Mouse (Mus musculus): ENCODE measurements at regions not wholly inside any gene's neighbourhood (a gene's known extent, or its start where the extent isn't known, plus 50 kb on each side); places are given as distances from the start of the nearest gene placed in this dataset.
A peak's percentile ranks its signal among the peaks of the same experiment; 100 is the strongest.

DNA sequence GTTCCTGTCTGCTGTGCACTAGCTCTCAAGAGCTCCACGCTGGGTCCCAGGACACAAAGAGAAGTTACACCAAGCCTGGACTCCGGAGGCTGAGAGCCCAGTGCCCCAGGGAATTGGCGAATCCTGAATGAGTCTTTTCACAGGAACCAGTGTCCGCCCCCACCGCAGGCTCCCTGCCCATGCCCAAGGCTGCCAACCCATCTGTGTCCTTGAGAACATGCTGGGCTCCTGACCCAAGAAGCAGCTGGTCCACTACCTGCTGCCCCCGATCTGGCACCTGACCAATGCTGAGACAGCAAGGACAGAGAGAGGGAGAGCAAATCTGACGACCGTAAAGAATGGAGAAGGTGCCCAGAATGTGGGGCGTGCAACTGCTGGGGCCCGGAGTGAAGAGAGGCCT lies 85.2 kb upstream of the Cplx2 start:
- no peak for DNase-seq (ENCODE audit: low spot score)

DNA sequence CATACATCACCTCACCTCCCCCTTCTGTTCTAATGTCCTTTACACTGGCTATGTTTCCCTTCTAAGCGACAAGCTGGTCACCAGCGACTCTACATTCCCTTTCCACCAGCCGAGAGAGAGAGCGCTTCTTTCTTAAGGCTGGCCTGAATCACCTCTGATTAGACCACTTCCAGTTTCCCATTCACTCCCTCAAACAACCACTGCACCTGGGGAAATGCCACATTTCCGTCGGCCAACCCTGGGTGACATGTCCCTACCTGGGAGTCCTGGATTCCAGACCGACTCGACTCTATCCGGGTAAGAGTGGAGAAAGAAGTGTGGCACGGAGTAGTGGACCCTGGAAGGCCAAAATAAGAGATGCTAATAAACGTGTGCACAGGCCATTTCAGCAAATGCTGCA lies 84.5 kb upstream of the Cplx2 start:
- DNase-seq (ENCODE audit: low spot score) = no peak

DNA sequence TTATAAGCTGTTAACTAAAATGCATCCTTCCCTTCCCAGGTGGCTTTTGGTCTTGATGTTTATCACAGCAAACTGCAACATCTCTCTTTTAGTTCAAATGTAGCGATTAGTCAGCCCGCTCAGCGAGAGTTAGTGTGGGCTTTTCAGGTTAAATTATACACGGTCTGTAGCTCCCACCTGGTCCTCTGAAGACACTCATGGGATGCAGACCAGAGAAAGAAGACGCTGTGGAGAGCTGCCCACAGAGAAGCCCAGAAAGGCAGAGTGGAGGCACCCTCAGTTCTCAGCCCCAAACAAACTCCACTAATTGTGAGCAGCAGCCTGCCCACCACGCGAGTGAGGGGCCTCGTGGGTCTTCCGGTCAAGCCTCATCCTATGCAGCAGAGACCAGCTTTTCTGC lies 81.1 kb upstream of the Cplx2 start:
- no peak for DNase-seq (ENCODE audit: low spot score)

DNA sequence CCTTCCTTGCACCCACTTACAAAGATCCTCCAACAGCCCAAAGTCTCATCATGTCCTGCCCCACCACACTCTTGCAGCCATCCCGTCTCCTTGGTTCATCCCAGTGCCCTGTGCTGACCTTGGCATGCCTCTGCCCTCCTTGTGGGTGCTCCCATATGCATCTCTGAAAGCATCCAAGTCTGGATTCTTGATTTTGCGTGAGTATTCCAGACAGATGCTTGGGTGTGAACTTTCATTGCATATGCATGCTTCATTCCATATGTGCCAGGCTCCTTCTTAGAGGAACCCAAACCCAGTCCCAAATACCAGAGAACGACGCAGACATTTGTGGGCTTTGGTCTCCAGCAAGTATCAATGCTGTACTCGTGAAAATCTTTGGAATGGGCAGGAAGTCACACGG lies 78.8 kb upstream of the Cplx2 start:
- no peak for DNase-seq (ENCODE audit: low spot score)

DNA sequence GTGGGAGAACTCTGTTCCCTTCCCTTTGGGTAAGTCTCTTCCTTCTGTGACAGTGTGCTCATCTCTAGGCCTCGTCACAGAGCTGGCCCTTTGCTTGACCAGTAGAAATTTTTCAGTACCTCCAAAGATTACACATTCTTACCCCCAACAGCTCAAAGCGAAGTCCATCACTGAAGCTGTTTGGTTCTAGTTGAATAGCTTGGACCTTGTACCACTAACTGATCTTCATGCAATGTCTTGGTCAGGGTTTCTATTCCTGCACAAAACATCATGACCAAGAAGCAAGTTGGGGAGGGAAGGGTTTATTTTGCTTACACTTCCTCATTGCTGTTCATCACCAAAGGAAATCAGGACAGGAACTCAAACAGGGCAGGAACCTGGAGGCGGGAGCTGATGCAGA lies 78.1 kb upstream of the Cplx2 start:
- no peak for DNase-seq (ENCODE audit: low spot score)

DNA sequence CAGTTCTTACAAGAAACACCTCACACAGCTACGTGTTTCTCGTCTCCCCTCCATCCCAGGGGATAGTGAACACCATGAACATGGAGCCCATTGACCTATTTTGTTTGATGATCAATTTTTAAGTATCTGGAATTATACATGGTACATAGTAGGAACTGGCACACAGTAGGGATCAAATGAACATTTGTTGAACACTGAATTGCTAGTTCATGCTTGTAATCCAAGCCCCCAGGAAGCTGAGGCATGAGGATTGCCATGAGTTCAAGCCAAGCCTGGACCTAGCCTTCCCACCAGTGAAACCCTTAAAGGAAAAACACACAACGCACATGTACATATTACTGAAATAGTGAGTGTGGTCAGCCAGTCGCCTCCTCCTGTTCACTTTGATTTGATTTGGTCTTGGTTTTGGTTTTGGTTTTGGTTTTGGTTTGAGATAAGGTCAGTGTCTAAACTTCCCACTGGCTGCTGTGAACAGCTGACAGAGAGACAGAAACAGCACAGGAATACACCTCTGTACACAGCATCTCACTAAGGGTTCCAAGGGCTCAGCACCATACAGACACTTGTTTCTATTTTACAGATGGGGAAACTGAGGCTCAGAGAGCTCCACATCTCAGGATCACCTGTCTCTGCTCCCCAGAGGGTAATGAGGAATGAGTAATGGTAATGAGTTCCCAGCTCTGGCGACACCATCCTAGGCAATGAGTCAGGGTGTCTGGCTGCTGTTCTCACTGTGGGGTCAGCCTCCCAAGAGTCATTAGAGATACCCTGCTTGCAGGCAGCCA lies 75.5 kb upstream of the Cplx2 start:
- DNase-seq (ENCODE audit: low spot score) = no peak

DNA sequence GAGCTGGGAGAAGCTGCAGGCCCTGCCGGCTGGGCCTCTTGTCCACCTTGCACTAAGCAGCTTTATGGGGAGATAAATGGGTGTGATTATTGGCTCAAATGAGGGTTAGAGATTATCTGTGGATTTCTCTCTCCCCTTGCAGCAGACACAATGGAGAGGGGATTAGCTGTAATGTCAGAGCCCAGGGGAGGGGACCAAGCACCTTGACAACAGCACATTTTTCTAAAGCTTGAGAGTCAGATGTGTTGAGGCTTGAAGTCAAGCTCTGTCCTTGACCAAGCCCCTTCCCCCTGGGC lies 74.9 kb upstream of the Cplx2 start:
- no peak for DNase-seq (ENCODE audit: low spot score)

DNA sequence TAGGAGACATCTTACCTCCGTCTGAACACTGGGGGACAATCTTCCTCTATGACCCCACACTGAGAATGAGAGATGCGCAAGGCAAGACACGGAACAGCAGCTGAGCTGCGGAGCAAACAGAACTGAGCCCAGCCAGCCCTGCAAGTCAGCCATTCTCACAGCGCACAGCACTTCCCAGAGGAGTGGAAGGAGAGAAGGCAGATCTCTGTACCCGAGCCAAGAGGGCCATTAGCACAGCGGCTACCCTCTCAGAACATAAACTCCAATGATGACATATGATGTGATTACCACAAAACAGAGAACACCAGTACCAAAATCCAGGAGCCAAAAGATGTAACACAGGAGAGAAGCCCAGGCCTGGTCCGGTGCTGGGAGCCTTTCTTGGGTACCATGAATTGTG lies 72.3 kb upstream of the Cplx2 start:
- no peak for DNase-seq (ENCODE audit: low spot score)

DNA sequence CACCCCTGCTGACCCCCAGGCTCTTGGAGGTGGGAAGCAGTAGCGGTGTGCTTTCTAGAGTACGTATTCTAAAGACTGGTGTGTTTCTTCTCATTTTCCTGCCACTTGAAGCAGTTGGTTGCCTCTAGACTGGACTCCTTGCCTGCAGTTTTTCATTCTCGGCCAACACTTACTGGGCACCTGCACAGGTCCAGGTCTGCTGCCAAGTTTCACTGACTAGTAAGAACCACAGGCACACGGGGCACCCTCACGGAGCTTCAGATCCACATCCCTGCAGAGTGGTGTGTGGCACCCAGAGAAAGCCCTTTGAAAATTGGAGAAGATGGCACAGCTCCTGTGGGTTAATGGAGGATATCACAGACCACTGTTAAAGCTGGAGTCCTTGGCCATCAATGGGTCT lies 71.9 kb upstream of the Cplx2 start:
- no peak for DNase-seq (ENCODE audit: low spot score)

DNA sequence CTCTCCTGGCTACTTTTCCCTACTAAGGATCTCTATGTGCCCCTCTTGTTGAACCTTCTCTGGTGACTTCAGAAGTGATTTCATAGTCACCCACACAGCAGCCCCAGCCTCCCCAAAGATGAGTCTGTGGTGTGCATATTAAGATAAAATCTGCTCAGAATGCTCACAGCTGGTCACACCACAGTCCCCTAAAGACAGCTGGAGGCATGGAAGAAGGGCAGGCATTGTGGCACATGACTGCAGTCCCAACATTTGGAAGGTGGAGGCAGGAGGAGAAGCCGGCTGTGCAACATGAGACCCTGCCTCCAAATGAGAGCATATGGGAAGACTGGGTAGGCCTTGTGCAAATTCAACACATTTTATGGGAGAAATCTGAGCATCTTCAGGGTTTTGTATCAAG lies 70.0 kb upstream of the Cplx2 start:
- DNase-seq (ENCODE audit: low spot score) = no peak

DNA sequence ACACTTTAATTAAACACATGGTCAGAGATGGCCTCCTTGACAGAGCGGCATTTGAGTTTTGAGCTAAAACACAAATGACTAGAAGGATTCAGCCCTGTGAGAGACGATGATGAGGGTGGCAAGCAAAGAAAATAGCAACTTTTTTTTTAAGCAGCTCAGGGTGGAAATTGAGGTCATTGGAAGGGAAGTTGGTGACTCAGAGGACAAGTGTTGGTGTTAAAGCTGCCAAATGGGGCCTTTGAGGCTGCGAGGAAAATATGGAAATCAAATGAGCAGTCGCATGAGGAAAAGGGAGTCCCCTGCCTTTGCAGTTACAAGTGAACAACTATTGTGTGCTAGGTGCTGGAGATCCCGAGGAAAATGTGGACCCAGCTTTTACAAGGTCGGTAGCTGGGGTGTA lies 69.5 kb upstream of the Cplx2 start:
- no peak for DNase-seq (ENCODE audit: low spot score)

DNA sequence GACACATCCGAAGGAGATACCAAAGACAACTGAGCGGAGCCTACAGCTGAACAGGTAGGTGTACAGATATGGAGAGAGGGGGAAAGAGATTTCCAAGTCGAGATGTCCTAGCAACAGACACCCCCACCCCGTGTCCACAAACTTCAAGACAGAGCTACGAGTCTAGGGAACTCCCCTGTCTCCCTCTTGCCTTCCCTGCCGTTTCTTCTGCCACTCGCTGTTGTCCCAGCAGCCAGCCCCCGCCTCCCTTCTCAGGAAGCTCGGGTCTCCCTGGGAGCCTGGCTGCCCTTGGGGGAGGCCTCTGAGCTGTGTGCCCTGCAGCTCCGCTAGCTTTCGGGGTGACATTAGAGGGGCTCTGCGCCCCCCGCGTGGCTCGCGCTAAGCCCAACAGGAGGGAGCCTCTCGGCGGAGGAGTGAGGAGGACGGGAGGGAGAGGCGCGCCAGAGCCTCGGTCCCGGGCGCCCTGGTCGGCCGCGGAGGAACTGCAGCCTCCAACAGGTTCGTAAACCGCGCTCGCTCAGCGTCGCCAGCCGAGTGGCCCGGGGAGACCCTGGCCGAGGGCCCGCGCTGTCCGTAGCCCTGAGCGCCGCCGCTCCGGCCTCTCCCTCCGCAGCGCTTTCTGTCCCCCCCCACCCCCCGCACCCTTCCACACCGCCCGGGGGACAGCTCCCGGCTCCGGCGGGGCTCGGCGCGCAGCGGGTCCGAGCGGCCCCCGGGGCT lies 68.6 kb upstream of the Cplx2 start:
- DNase-seq (ENCODE audit: low spot score) = peak; percentile 61

DNA sequence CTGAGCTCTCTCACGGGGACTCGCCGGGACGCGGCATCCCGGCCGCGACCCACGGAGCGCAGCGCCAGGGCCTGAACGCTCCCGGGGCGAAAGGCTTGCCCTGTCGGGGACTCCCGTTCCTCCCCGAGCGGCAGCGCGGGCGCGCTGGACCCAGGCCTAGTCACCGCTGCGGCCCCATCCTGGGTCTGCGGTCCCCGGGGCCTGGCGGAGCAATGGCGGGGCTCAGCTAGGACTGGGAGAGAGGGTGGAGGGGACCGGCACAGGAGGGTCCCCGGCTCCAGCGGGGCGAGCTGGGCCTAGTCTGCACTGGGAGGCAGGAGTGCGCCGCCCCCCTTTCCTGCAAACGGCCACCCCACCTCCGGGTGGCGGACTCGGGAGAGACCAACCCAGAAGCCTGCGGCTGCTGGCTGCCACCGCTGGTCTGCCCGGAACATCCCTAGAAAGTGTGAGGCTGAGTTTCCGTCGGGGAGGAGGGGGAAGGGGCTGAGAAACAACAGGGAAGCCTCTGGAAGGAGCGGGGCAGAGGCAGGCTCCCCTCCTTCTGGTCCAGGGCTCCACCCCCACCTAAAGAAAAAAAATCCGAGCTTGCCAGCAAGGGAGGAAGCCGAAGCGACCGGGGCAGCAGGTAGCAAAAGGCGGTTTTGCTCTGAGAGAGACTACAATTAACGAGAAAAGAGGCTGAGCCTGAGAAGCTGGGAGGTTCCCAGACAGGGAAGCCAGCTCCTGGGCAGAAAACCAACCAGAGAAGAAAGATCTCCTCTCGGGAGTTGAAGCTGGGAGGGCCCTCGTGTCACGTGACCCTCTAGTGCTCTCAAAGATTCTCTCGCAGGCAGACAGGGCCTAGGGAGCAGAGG lies 67.9 kb upstream of the Cplx2 start:
- DNase-seq (ENCODE audit: low spot score) = peak; percentile 90

DNA sequence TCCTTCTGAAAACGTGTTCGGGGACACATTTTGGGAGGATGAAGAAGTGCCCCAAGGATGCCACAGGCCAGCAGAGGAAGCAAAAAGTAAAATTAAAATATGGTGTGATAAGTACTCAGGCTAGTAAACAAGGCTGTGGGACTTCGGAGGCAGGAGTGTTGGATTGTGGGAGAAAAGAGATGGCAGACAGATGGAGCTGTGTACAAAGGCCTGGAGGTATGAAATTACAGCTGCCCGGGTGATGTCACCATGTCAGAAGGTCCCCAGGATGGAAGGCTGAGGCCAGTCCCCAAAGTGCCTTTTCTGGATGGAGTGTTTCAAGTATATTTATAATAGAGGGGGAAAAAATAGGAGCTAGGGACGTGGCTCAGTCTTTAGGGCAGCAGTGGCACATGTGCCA lies 66.9 kb upstream of the Cplx2 start:
- no peak for DNase-seq (ENCODE audit: low spot score)

DNA sequence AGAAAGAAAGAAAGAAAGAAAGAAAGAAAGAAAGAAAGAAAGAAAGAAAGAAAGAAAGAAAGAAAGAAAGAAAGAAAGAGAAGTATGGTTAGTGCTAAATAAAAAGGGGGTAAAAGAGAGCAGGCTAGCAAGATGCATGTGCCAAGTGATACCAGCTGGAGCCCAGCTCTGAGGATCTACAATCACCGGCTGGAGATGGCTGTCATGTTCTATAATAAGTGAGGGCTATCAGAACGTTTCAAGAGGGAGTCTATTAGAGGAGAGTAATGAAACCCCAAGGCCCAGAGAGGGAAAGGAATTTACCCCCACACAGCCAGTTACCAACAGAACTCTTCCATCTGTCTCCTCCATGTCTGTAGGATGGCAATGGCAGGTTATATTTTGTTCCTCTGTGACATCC lies 62.6 kb upstream of the Cplx2 start:
- DNase-seq (ENCODE audit: low spot score) = no peak

DNA sequence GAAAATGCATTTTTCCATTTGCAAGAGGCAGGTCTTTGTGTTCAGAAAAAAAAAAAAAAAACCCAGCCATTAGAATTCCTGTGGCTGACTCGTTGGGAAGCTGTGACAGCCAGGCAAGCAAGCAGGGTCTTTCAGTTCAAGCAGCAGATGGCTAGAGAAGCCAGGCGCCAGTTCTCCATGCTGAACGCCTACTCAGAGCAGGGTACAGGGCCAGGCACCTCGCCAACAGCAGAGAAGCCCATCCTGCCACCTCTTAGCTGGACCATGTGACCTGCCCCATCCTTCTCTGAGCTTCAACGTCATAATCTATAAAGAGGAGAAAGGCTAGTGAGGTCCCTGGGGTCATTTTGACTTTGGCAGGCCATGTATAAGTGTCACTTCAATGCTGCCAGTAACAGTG lies 61.8 kb upstream of the Cplx2 start:
- DNase-seq (ENCODE audit: low spot score) = no peak

DNA sequence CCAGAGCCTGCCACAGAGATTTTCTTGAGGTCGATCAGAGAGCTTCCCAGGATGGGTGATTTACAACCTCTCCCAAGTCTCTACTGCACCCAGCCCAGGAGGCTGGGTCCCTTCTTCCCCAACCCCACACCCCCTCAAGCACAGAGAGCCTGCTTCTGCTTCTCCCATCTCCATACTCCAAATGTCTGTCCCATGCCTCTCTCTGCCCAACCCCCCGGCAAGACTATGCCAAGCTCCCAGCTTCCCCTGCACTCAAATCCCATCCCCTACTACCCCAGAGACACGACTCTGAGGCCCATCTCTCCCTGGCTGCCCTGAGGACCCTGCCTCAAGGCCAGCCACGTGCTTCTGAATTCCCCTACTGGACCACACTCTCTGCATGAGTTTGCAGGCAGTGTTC lies 61.0 kb upstream of the Cplx2 start:
- no peak for DNase-seq (ENCODE audit: low spot score)

DNA sequence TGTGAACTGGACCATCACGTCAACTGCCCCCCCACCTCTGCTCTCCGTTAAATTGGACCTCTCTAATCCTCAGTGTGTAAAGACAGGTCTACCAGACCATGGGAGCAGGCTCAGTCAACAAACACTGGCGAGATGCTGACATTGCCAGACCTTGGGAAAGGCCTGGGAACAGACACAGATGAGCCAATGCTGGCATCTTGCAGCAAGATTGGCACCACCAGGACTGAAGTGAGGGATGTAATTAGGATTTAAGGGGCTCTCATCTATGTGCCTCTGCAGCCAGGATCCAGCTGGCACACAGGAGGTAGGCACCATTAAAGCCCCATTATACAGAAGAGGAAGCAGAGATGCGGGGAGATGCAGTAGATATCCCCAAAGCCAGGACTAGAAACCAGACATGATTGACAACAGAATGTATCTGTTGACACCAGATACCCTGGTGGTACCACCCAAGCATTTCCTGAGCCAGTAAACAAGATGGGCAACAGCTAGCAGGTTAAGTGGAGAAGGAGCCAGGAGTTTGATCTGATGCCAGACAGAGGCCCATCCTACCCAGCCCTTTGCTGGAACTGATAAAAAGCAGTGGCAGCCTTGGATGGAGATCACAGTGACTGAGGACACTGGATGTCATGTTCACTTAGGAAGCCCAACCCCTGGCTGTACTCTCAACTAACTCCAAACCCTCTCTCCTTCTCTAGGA lies 59.7 kb upstream of the Cplx2 start:
- DNase-seq (ENCODE audit: low spot score) = no peak

DNA sequence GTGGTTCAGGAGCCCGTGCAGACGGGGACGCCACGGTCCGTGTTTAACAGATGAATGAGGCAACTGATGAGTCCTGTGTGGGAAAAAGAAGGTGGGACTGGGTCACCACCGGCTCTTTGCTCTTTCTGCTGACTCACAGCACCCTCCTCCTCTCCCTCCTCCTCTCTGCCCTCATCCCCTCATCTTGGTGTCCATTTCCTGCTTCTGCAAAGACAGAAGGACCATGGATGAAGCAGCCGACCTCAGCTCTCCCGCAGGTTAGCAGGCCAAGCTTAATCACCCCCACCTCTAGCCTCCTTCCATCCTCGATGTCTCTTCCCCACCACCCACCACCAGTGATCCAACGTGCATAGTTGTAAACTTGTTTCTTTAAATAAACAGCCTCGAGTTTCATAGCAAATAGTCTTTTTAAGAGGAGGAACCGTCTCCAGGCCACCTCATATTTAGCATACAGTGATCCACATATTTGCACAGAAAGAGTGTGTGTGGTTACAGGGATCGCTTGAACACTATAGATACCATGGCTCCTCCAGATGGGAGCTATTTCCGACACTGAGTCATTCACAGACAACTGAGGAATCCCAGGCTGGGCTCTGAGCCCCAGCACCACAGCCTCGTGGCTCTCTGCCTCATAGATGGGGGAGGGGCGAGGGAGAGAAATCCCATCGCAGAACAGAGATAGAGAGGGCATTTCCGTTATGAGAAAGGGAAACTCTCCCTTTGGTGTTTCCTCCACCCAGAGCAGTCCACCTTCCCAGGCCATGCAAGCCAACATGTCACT lies 58.6 kb upstream of the Cplx2 start:
- DNase-seq (ENCODE audit: low spot score) = no peak

DNA sequence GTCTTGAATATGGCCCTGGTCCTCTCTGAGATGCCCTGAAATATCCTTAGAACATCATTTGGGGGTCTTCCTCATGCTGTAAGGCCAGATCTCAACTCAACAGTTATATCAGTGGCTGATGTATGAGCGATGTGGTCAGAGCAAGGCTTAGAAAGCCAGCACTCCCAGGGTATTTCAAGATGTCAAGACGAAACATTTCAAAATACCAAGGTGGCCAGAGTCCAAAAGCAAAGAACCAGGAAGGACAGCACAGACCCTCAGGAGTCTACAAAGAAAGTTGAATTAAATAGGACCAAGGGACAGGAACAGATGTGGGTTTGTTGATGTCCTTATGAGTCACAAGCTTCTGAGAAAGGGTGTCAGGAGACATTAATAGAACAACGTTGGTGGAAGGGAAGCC lies 55.8 kb upstream of the Cplx2 start:
- no peak for DNase-seq (ENCODE audit: low spot score)

DNA sequence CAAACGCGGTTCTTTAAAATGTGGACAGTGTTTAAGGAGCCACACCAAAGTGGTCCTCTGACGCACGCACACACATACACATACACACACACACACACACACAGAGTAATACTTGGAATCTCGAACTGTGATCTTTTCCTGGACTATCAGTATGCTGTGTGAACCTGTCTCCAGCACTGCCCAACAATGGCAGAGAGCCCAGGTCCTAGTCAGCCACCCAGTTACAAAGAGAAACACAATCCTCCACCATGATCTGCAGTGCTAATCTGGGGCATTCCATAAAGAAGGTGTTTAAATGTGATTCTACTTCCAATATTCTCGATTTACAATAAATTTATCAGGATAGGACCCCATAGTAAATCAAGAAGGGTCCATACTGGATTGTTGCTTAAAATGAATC lies 54.2 kb upstream of the Cplx2 start:
- no peak for DNase-seq (ENCODE audit: low spot score)

DNA sequence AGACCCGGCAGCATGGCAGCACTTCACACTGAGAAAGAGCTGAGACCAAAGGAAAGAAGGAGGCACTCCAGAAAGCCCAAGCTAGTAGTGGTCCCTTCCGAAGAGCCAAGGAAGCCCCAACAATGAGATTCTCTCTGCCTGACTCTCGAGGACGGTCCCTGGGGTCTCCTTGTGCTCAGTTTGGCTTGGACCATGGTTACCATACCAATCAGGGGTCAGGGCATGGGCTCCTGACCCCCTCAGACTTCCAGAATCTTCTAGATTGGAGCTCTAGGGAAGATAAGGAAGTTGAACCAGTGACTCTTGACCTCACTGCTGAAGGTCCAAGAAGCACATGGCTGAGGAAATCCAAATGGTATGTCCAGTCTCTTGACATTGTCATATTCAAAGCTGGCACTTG lies 53.0 kb upstream of the Cplx2 start:
- no peak for DNase-seq (ENCODE audit: low spot score)

All from embryo, embryonic 10.5 days (tissue).